Mouse (Mus musculus): Measurements from ENCODE around the gene Olfr282.

DNA sequence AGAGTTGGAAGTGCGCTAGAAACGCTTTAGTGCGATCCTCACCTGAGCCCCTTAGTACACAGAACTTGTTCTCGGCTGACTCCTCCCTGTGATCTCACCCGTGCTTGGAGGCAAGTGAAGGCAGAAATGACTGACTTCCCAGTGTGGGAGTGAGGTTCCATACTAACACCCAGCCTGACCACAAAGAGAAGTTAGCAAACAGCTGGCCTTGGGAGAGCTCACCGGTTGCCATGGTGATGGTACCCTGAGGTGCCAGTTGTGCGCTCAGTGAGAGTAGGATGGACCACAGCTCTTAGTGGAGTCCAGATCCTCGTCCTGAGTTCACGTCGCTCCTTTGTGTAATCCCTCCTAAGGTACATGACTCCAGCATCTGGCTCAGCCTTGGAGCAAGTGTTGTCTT is 43.9 kb downstream of the Olfr282 start:
- TF ChIP-seq CTCF (IDR thresholded peaks at IDR 0.05; ENCODE audit: low read depth, low read length): no peak
- TF ChIP-seq TAL1 (conservative IDR thresholded peaks at IDR 0.05; ENCODE audit: low read depth, low read length): no peak
